Mouse (Mus musculus): ENCODE results near the gene Grb10. TPM values are rescaled to one million over a fixed set of nuclear protein-coding genes. Genes with fewer than 3 reads are reported as not detected.

Gene Grb10
- polyA plus RNA-seq, 1 experiment from 2014 or later = 654 TPM

GRCm38 (mm10) chr11:11884533-11885245, 153.8 kb downstream of the Grb10 start:
- DNase-seq (ENCODE audit: low spot score) = peak; percentile 87
- no peaks in the 10 kb centered on the region for H3K9me3 ChIP-seq
- peak overlapping the region; percentile 90 for H3K27ac ChIP-seq
- 31% methylated on average over 11 of the region's 11 CpGs for WGBS
- no peaks in the 10 kb centered on the region for H3K27me3 ChIP-seq (ENCODE audit: insufficient read depth, poor library complexity, severe bottlenecking)
- peaks cover 65% of the 10 kb centered on the region for H3K4me1 ChIP-seq
- no peaks in the 10 kb centered on the region for H3K36me3 ChIP-seq
- H3K4me3 ChIP-seq = no peak overlapping the region

- no peak for DNase-seq (ENCODE audit: low spot score)
- H3K9me3 ChIP-seq = no peaks in the 10 kb centered on the region
- no peaks in the 10 kb centered on the region for H3K27me3 ChIP-seq (ENCODE audit: insufficient read depth, poor library complexity, severe bottlenecking)
- H3K36me3 ChIP-seq = no peaks in the 10 kb centered on the region
- H3K27ac ChIP-seq = peak overlapping the region; percentile 90
- H3K4me3 ChIP-seq = no peak overlapping the region
- peaks cover 76% of the 10 kb centered on the region for H3K4me1 ChIP-seq
- 55% methylated on average over 1 of the region's 1 CpGs for WGBS
Measured at GRCm38 (mm10) chr11:11881783-11882155, 156.7 kb downstream of the Grb10 start.

GRCm38 (mm10) chr11:11881026-11881782, 157.3 kb downstream of the Grb10 start:
- WGBS = 37% methylated on average over 13 of the region's 13 CpGs
- Histone ChIP-seq H3K9me3 (no peaks in the 10 kb centered on the region), H3K4me1 (peaks cover 72% of the 10 kb centered on the region), H3K36me3 (no peaks in the 10 kb centered on the region), H3K4me3 (no peak overlapping the region), H3K27ac (peak overlapping the region; percentile 90), H3K27me3 (ENCODE audit: insufficient read depth, poor library complexity, severe bottlenecking) (no peaks in the 10 kb centered on the region)
- DNase-seq (ENCODE audit: low spot score) = peak; percentile 68

Other genes with a start within 250 kb of the Grb10 start
- 94.9 and 96.4 TPM in 2 replicates for gene Fignl1, start 229.7 kb downstream of the Grb10 start, polyA plus RNA-seq (2016; fragmentation: Nextera tagmentation; extraction: Ambion mirVana)
- gene Ddc, start 140.5 kb downstream of the Grb10 start, polyA plus RNA-seq (2016; fragmentation: Nextera tagmentation; extraction: Ambion mirVana) = 34.5 and 42.8 TPM in 2 replicates

Data from heart, embryonic 10.5 days (tissue).